Comparison of ENCODE assay signal across 29 mouse cellular contexts in the genomic region with DNA sequence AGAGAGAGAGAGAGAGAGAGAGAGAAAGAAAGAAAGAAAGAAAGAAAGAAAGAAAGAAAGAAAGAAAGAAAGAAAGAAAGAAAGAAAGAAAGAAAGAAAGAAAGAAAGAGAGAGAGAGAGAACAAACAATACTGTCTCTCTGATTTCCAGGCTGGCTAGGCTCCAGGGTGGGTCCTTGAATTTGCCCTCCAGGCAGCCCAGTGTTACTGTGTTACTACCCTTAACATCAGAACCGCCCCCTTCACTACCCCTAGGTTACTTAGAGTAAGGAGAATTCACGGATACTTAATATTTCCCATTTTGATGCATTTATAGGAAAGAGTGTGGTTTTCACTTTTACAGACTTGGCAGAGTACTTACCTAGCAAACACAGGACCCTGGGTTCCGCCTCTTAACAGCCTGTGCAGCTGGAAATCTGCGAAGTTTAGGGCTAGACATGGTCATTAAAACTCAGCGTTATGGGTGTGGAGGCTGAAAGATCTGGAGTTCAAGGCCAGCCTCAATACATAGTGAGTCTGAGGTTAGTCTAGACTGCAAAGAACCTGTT. TPM values are rescaled to one million over a fixed set of nuclear protein-coding genes. Genes with fewer than 3 reads are reported as not detected.
DNase-seq lines count a peak whose midpoint lies in the region; ATAC-seq and TF ChIP-seq lines count a peak whose summit lies in the region.
"Had no signal": no experiment of that assay in that cellular context is flagged by ENCODE, and none has a peak within 500 bp of the region (broad histone marks: within the 10 kb centered on the region; RNA-seq: fewer than 3 reads in every experiment).

No protein-coding gene starts in this region.

- H3K4me3 ChIP-seq in lung, embryonic 14.5 days (ENCODE audit: low read depth, low read length) = no peak overlapping the region
- H3K4me3 ChIP-seq in CH12.LX (replicated peaks in 1 of 3; ENCODE audit: low read depth in 2 of 3, low read length in 2 of 3, poor library complexity in 1 of 3) (peak overlapping the region in 2 of 3 experiments; percentile 18 to 64), E14TG2a.4 (replicated peaks; ENCODE audit: low read length) (peak overlapping the region; percentile 82)
- H3K4me3 ChIP-seq: embryonic facial prominence, embryonic 13.5 days; forebrain, embryonic 15.5 days; gastrocnemius, adult 2 months; hindbrain, embryonic 15.5 days; myocyte; neural tube, embryonic 12.5 days; stomach, embryonic 15.5 days had no signal

- no peak overlapping the region for H3K9ac ChIP-seq in lung, embryonic 14.5 days
- no peak overlapping the region; the same call in 1 of the 2 replicates for H3K9ac ChIP-seq in CH12.LX (ENCODE audit: insufficient read depth, low read depth)
- H3K9ac ChIP-seq: embryonic facial prominence, embryonic 13.5 days; forebrain, embryonic 15.5 days; hindbrain, embryonic 15.5 days; liver, embryonic 14.5 days; neural tube, embryonic 12.5 days; stomach, embryonic 15.5 days had no signal

- ATAC-seq in lung, embryonic 14.5 days (ENCODE audit: insufficient read depth) = no peak
- ATAC-seq: forebrain, embryonic 15.5 days; inflammation-experienced regulatory T-cells, adult 6 months had no signal

- no peaks in the 10 kb centered on the region for H3K9me3 ChIP-seq in lung, embryonic 14.5 days (ENCODE audit: low read depth, low read length)
- no peaks in the 10 kb centered on the region for H3K9me3 ChIP-seq in CH12.LX (replicated peaks; ENCODE audit: low read length)
- no peaks in the 10 kb centered on the region for H3K9me3 ChIP-seq in E14TG2a.4 (ENCODE audit: low read length)
- H3K9me3 ChIP-seq: embryonic facial prominence, embryonic 13.5 days; forebrain, embryonic 10.5 days; forebrain, embryonic 15.5 days; hindbrain, embryonic 15.5 days; neural tube, embryonic 12.5 days; stomach, embryonic 15.5 days had no signal

- H3K36me3 ChIP-seq in lung, embryonic 14.5 days (ENCODE audit: insufficient read depth) = no peaks in the 10 kb centered on the region
- H3K36me3 ChIP-seq in CH12.LX (replicated peaks in 1 of 2; ENCODE audit: control insufficient read depth in 1 of 2, insufficient read depth in 1 of 2, low read length in 1 of 2) = peaks cover 2 to 3% of the 10 kb centered on the region in 2 experiments
- peaks cover 10% of the 10 kb centered on the region for H3K36me3 ChIP-seq in E14TG2a.4 (ENCODE audit: insufficient read depth, low read length)
- H3K36me3 ChIP-seq: embryonic facial prominence, embryonic 13.5 days; forebrain, embryonic 10.5 days; forebrain, embryonic 15.5 days; hindbrain, embryonic 15.5 days; neural tube, embryonic 12.5 days; stomach, embryonic 15.5 days had no signal

- TF ChIP-seq EP300 in CH12.LX (IDR thresholded peaks at IDR 0.05; ENCODE audit: low read length) = no peak

- TF ChIP-seq CTCF in lung, embryonic 14.5 days (IDR thresholded peaks at IDR 0.05; ENCODE audit: low read depth) = no peak
- no peak for TF ChIP-seq CTCF in CH12.LX (conservative IDR thresholded peaks at IDR 0.05 in 1 of 2, IDR thresholded peaks at IDR 0.05 in 1 of 2; ENCODE audit: low read depth in 2 of 2, low read length in 2 of 2)
- no peak for TF ChIP-seq CTCF in E14TG2a.4 (conservative IDR thresholded peaks at IDR 0.05; ENCODE audit: low read length)

- no peak for TF ChIP-seq RAD21 in CH12.LX (IDR thresholded peaks at IDR 0.05; ENCODE audit: low read depth, low read length)

- DNase-seq in lung, embryonic 14.5 days = peak; percentile 19
- DNase-seq in lung, postnatal 36 days = no peak
- DNase-seq in CH12.LX (ENCODE audit: extremely low read depth) (no peak), R1 (ENCODE audit: low read depth, low spot score) (peak; percentile 58)
- no peak for DNase-seq in right cerebral cortex, postnatal 36 days (ENCODE audit: low spot score in 2 of 2)
- DNase-seq: B cell, adult 2 months; cerebellum, adult 11-12 months; cerebellum, adult 9-11 months; gastrocnemius, adult 2 months; gastrocnemius, postnatal 36 days; heart, adult 18-20 months; heart, postnatal 4 days; kidney, adult 11 months; layer of hippocampus, postnatal 36 days; left cerebral cortex, postnatal 4 days; liver; retina, postnatal 1 day; right cerebral cortex, postnatal 14 days had no signal

- no peak overlapping the region for H3K4me2 ChIP-seq in lung, embryonic 14.5 days
- peak overlapping the region; percentile 39; the same call in 1 of the 2 replicates for H3K4me2 ChIP-seq in CH12.LX (ENCODE audit: insufficient read depth, low read depth, poor library complexity, severe bottlenecking)
- H3K4me2 ChIP-seq: embryonic facial prominence, embryonic 13.5 days; forebrain, embryonic 15.5 days; hindbrain, embryonic 15.5 days; midbrain, embryonic 11.5 days had no signal

- WGBS in lung, embryonic 14.5 days = 44% methylated on average over 5 of the region's 5 CpGs

- peak overlapping the region; percentile 12; the same call in 1 of the 2 replicates for H3K27ac ChIP-seq in lung, embryonic 14.5 days (ENCODE audit: low read depth)
- peak overlapping the region; percentile 29; the same call in 1 of the 2 replicates for H3K27ac ChIP-seq in CH12.LX (ENCODE audit: insufficient read depth, low read depth)
- H3K27ac ChIP-seq: embryonic facial prominence, embryonic 13.5 days; forebrain, embryonic 15.5 days; gastrocnemius, adult 2 months; hindbrain, embryonic 15.5 days; liver, embryonic 14.5 days; neural tube, embryonic 12.5 days; stomach, embryonic 15.5 days had no signal

- TF ChIP-seq POLR2A in CH12.LX (IDR thresholded peaks at IDR 0.05; ENCODE audit: low read depth, low read length) = no peak

- no peaks in the 10 kb centered on the region for H3K27me3 ChIP-seq in lung, embryonic 14.5 days (ENCODE audit: insufficient read depth, low read length)
- no peaks in the 10 kb centered on the region for H3K27me3 ChIP-seq in CH12.LX (replicated peaks)
- H3K27me3 ChIP-seq in E14TG2a.4 (ENCODE audit: insufficient read depth, low read length) = no peaks in the 10 kb centered on the region
- H3K27me3 ChIP-seq: stomach, embryonic 15.5 days had no signal

- in situ Hi-C loops in CH12.LX (cut with MboI; ENCODE audit: low pct_ligation_motif_present, low pct_unique_long_range_greater_than_20kb, low sequenced_read_pairs) = loop anchor here (5.0 to 25.0 kb wide), 2 partner anchors 36 to 354 kb away; no protein-coding TSS in a partner anchor

- dilution Hi-C loops in CH12.LX (cut with MboI; ENCODE audit: extremely low pct_ligation_motif_present, extremely low pct_unique_long_range_greater_than_20kb, low sequenced_read_pairs) = no loop called here

- peaks cover 5% of the 10 kb centered on the region; the same call in 1 of the 2 replicates for H3K79me2 ChIP-seq in CH12.LX (replicated peaks; ENCODE audit: control insufficient read depth, extremely low read depth, insufficient read depth, poor library complexity, severe bottlenecking)

- H3K4me1 ChIP-seq in lung, embryonic 14.5 days (ENCODE audit: insufficient read depth) = peaks cover 27% of the 10 kb centered on the region
- H3K4me1 ChIP-seq in CH12.LX (ENCODE audit: control insufficient read depth in 1 of 2, insufficient read depth in 2 of 2) = peaks cover 3 to 54% of the 10 kb centered on the region in 2 experiments
- H3K4me1 ChIP-seq in E14TG2a.4 (replicated peaks; ENCODE audit: low read depth, low read length) = peaks cover 65% of the 10 kb centered on the region
- H3K4me1 ChIP-seq: forebrain, embryonic 15.5 days had no signal

TF ChIP-seq in CH12.LX, 34 proteins besides CTCF, POLR2A, EP300 and RAD21:
- TF ChIP-seq ZNF384 (IDR thresholded peaks at IDR 0.05; ENCODE audit: low read depth, low read length) (no peak), IRF4 (IDR thresholded peaks at IDR 0.05; ENCODE audit: low read depth, low read length) (no peak), GABPA (IDR thresholded peaks at IDR 0.05; ENCODE audit: insufficient replicate concordance, low read depth, low read length) (no peak), MAZ (IDR thresholded peaks at IDR 0.05; ENCODE audit: low read depth, low read length) (no peak), HCFC1 (IDR thresholded peaks at IDR 0.05; ENCODE audit: low read depth, low read length) (no peak), SIN3A (IDR thresholded peaks at IDR 0.05; ENCODE audit: low read length) (no peak), KAT2A (IDR thresholded peaks at IDR 0.05; ENCODE audit: insufficient replicate concordance, low read length) (no peak)
TF ChIP-seq in CH12.LX: peak in this region for 0.

RNA-seq across cellular contexts. Expression of a gene that starts 1.3 kb away (rescaled TPM):
- polyA plus RNA-seq in lung, embryonic 14.5 days (2014; fragmentation: Nextera tagmentation; extraction: Ambion mirVana) = 7.4 and 7.6 TPM in 2 replicates
- total RNA-seq in CH12.LX (2012; rRNA removed) = 43.3 and 50.4 TPM in 2 replicates
- 23.8 and 27.8 TPM in 2 replicates for total RNA-seq in CH12.LX (2014; rRNA removed)
- 40.0 and 45.4 TPM in 2 replicates for polyA plus RNA-seq in CH12.LX (2012; ENCODE audit: insufficient read length, low read depth)

RNA-seq across cellular contexts. Expression of a gene that starts 10.4 kb away (rescaled TPM):
- 274 and 280 TPM in 2 replicates for polyA plus RNA-seq in lung, embryonic 14.5 days (2014; fragmentation: Nextera tagmentation; extraction: Ambion mirVana)
- 309 and 328 TPM in 2 replicates for total RNA-seq in CH12.LX (2012; rRNA removed)
- 87.9 and 97.1 TPM in 2 replicates for total RNA-seq in CH12.LX (2014; rRNA removed)
- 230 and 281 TPM in 2 replicates for polyA plus RNA-seq in CH12.LX (2012; ENCODE audit: insufficient read length, low read depth)

RNA-seq across cellular contexts. Expression of a gene that starts 15.1 kb away (rescaled TPM):
- polyA plus RNA-seq in lung, embryonic 14.5 days (2014; fragmentation: Nextera tagmentation; extraction: Ambion mirVana) = 182 and 187 TPM in 2 replicates
- total RNA-seq in CH12.LX (2012; rRNA removed) (0.08 and 0.17 TPM in 2 replicates), CH12.LX (2014; rRNA removed) (0.08 and 0.11 TPM in 2 replicates)
- polyA plus RNA-seq in CH12.LX (2012; ENCODE audit: insufficient read length, low read depth) = 0.10 TPM in 1 of 2 replicates, not detected in the other

RNA-seq across cellular contexts. Expression of a gene that starts 47.6 kb away (rescaled TPM):
- 46.1 and 46.2 TPM in 2 replicates for polyA plus RNA-seq in lung, embryonic 14.5 days (2014; fragmentation: Nextera tagmentation; extraction: Ambion mirVana)
- total RNA-seq in CH12.LX (2012; rRNA removed) = 51.4 and 60.0 TPM in 2 replicates
- 27.9 and 28.7 TPM in 2 replicates for total RNA-seq in CH12.LX (2014; rRNA removed)
- polyA plus RNA-seq in CH12.LX (2012; ENCODE audit: insufficient read length, low read depth) = 64.1 and 79.8 TPM in 2 replicates

RNA-seq across cellular contexts. Expression of a gene that starts 55.7 kb away (rescaled TPM):
- polyA plus RNA-seq in lung, embryonic 14.5 days (2014; fragmentation: Nextera tagmentation; extraction: Ambion mirVana) = 51.2 and 53.5 TPM in 2 replicates
- 37.3 and 38.8 TPM in 2 replicates for total RNA-seq in CH12.LX (2012; rRNA removed)
- 34.6 and 34.7 TPM in 2 replicates for total RNA-seq in CH12.LX (2014; rRNA removed)
- 88.9 and 111 TPM in 2 replicates for polyA plus RNA-seq in CH12.LX (2012; ENCODE audit: insufficient read length, low read depth)

Comparison
In these comparisons a context has a peak if more than half of its experiments do, and no peak if none do; other contexts are left out.
1. DNase-seq: peak in lung, embryonic 14.5 days (single experiment) and R1 (single experiment); none in lung, postnatal 36 days (single experiment), CH12.LX (single experiment) and right cerebral cortex, postnatal 36 days (0 of 2).
2. RNA of a gene that starts 15.1 kb away (polyA plus RNA-seq): 182 to 187 TPM in lung, embryonic 14.5 days; 0.10 TPM in CH12.LX; every median in the first group is over 100 times any median in the second.